Mouse (Mus musculus) neural tube, embryonic 11.5 days (tissue): ENCODE measurements at regions not wholly inside any gene's neighbourhood (a gene's known extent, or its start where the extent isn't known, plus 50 kb on each side); places are given as distances from the start of the nearest gene placed in this dataset.

Experiments
- ATAC-seq: fragments of 200-750 bp; cut with Nextera tagmentation; 2 replicates; pipeline ENCODE4 v1.8.0; 2017; ENCODE audit warnings: moderate number of reproducible peaks, mild to moderate bottlenecking, moderate TSS enrichment, moderate library complexity; ENCODE audit not compliant: insufficient read depth, low FRiP score, low TSS enrichment
- DNase-seq: peaks from one replicate; pipeline ENCODE4 v3.0.0-alpha.2; 2015; ENCODE audit warnings: low spot score
- H3K27ac ChIP-seq: fragments of 300-500 bp; sonication (generic); 2 replicates; pipeline ENCODE4 v1.5.1; 2014; ENCODE audit warnings: low read depth, mild to moderate bottlenecking, low read length
- H3K27me3 ChIP-seq: fragments of 300-500 bp; sonication (generic); 2 replicates; pipeline ENCODE4 v1.6.1; 2014; ENCODE audit warnings: mild to moderate bottlenecking, low read length, mixed read lengths; ENCODE audit not compliant: control insufficient read depth, insufficient read depth
- H3K36me3 ChIP-seq: fragments of 300-500 bp; sonication (generic); 2 replicates; pipeline ENCODE4 v1.6.1; 2014; ENCODE audit warnings: mild to moderate bottlenecking, low read length, moderate library complexity, mixed read lengths; ENCODE audit not compliant: control insufficient read depth, insufficient read depth
- H3K4me1 ChIP-seq: fragments of 300-500 bp; sonication (generic); 2 replicates; pipeline ENCODE4 v1.6.1; 2014; ENCODE audit warnings: low read length, mixed read lengths; ENCODE audit not compliant: control insufficient read depth, insufficient read depth
- H3K4me2 ChIP-seq: fragments of 300-500 bp; sonication (generic); 2 replicates; pipeline ENCODE4 v1.6.1; 2014; ENCODE audit warnings: low read depth, mild to moderate bottlenecking, moderate library complexity
- H3K4me3 ChIP-seq: fragments of 300-500 bp; sonication (generic); 2 replicates; pipeline ENCODE4 v1.5.1; 2014; ENCODE audit warnings: low read depth, low read length
- H3K9ac ChIP-seq: fragments of 300-500 bp; sonication (generic); 2 replicates; pipeline ENCODE4 v1.6.1; 2014; ENCODE audit warnings: mild to moderate bottlenecking, low read length
- H3K9me3 ChIP-seq: fragments of 300-500 bp; sonication (generic); 2 replicates; pipeline ENCODE4 v1.6.1; 2016; ENCODE audit warnings: low read length; ENCODE audit not compliant: control insufficient read depth
- WGBS: fragments of 180-500 bp; shearing (Covaris S2); extraction: QIAGEN DNeasy Blood & Tissue Kit; methylation state at CpG from one replicate; pipeline ENCODE4 v1.1.7; 2014; 5-methylcytosine and 5-hydroxymethylcytosine counted together

- no peaks in the 10 kb centered on the region for H3K27me3 ChIP-seq
- no peaks in the 10 kb centered on the region for H3K36me3 ChIP-seq
- peaks cover under 1% of the 10 kb centered on the region; the same call in 1 of the 2 replicates for H3K4me1 ChIP-seq
- no peak overlapping the region for H3K4me3 ChIP-seq
- no peaks in the 10 kb centered on the region for H3K9me3 ChIP-seq
- DNase-seq (no peak), ATAC-seq (no peak)
- H3K4me2 ChIP-seq = no peak overlapping the region
- H3K9ac ChIP-seq = no peak overlapping the region
- 32% methylated on average over 13 of the region's 13 CpGs for WGBS
- H3K27ac ChIP-seq = no peak overlapping the region
Measured at GRCm38 (mm10) chr17:83964454-83965211, 116.9 kb upstream of the Haao start.

GRCm38 (mm10) chr17:83963561-83963960 is 115.8 kb upstream of the Haao start:
- Histone ChIP-seq H3K9me3 (no peaks in the 10 kb centered on the region), H3K27ac (no peak overlapping the region), H3K4me3 (no peak overlapping the region), H3K9ac (no peak overlapping the region), H3K4me2 (no peak overlapping the region), H3K27me3 (no peaks in the 10 kb centered on the region), H3K36me3 (no peaks in the 10 kb centered on the region), H3K4me1 (peaks cover 7% of the 10 kb centered on the region; the same call in 1 of the 2 replicates)
- no peak for DNase-seq
- no peak for ATAC-seq
- WGBS = 61% methylated on average over 8 of the region's 8 CpGs

GRCm38 (mm10) chr17:83962841-83963240 is 115.1 kb upstream of the Haao start:
- 24% methylated on average over 4 of the region's 4 CpGs for WGBS
- ATAC-seq (no peak), DNase-seq (no peak)
- Histone ChIP-seq H3K9me3 (no peaks in the 10 kb centered on the region), H3K4me3 (no peak overlapping the region), H3K4me1 (peaks cover 7% of the 10 kb centered on the region; the same call in 1 of the 2 replicates), H3K27me3 (no peaks in the 10 kb centered on the region), H3K36me3 (no peaks in the 10 kb centered on the region), H3K4me2 (no peak overlapping the region), H3K9ac (no peak overlapping the region), H3K27ac (no peak overlapping the region)

- DNase-seq (no peak), ATAC-seq (no peak)
- Histone ChIP-seq H3K9me3 (no peaks in the 10 kb centered on the region), H3K27ac (no peak overlapping the region), H3K4me1 (peaks cover 7% of the 10 kb centered on the region; the same call in 1 of the 2 replicates), H3K4me2 (no peak overlapping the region), H3K9ac (no peak overlapping the region), H3K36me3 (no peaks in the 10 kb centered on the region), H3K4me3 (no peak overlapping the region), H3K27me3 (no peaks in the 10 kb centered on the region)
- WGBS = 88% methylated on average over 6 of the region's 6 CpGs
Measured at GRCm38 (mm10) chr17:83962126-83962525, 114.4 kb upstream of the Haao start.

GRCm38 (mm10) chr17:83960821-83961220 is 113.1 kb upstream of the Haao start:
- H3K4me1 ChIP-seq = peaks cover 14% of the 10 kb centered on the region
- no peaks in the 10 kb centered on the region for H3K36me3 ChIP-seq
- H3K27ac ChIP-seq = no peak overlapping the region
- H3K9ac ChIP-seq = no peak overlapping the region
- ATAC-seq (no peak), DNase-seq (no peak)
- WGBS = 78% methylated on average over 7 of the region's 7 CpGs
- no peaks in the 10 kb centered on the region for H3K27me3 ChIP-seq
- H3K9me3 ChIP-seq = no peaks in the 10 kb centered on the region
- H3K4me2 ChIP-seq = no peak overlapping the region
- no peak overlapping the region for H3K4me3 ChIP-seq

GRCm38 (mm10) chr17:83960158-83960557 is 112.4 kb upstream of the Haao start:
- DNase-seq (no peak), ATAC-seq (no peak)
- Histone ChIP-seq H3K4me2 (no peak overlapping the region), H3K9me3 (no peaks in the 10 kb centered on the region), H3K4me1 (peaks cover 21% of the 10 kb centered on the region), H3K36me3 (no peaks in the 10 kb centered on the region), H3K27ac (no peak overlapping the region), H3K27me3 (no peaks in the 10 kb centered on the region), H3K4me3 (no peak overlapping the region), H3K9ac (no peak overlapping the region)
- 72% methylated on average over 3 of the region's 3 CpGs for WGBS

- DNase-seq (no peak), ATAC-seq (no peak)
- H3K9me3 ChIP-seq = no peaks in the 10 kb centered on the region
- H3K27ac ChIP-seq = no peak overlapping the region
- peaks cover 29% of the 10 kb centered on the region for H3K4me1 ChIP-seq
- no peaks in the 10 kb centered on the region for H3K27me3 ChIP-seq
- no peak overlapping the region for H3K9ac ChIP-seq
- no peak overlapping the region for H3K4me3 ChIP-seq
- WGBS = 44% methylated on average over 9 of the region's 9 CpGs
- H3K36me3 ChIP-seq = no peaks in the 10 kb centered on the region
- H3K4me2 ChIP-seq = no peak overlapping the region
Measured at GRCm38 (mm10) chr17:83959159-83959848, 111.5 kb upstream of the Haao start.

GRCm38 (mm10) chr17:83958706-83959105 is 110.9 kb upstream of the Haao start:
- DNase-seq = no peak
- Histone ChIP-seq H3K9ac (no peak overlapping the region), H3K4me2 (no peak overlapping the region), H3K27ac (no peak overlapping the region), H3K4me1 (peaks cover 35% of the 10 kb centered on the region), H3K27me3 (no peaks in the 10 kb centered on the region), H3K36me3 (no peaks in the 10 kb centered on the region), H3K4me3 (no peak overlapping the region), H3K9me3 (no peaks in the 10 kb centered on the region)
- no peak for ATAC-seq
- WGBS = 77% methylated on average over 3 of the region's 3 CpGs
